Mouse (Mus musculus) MEL (cell line): ENCODE data around the gene Znrf3.

Experiments used
- BHLHE40 ChIP-seq: IDR thresholded peaks from 2 replicates; pipeline ENCODE4 v1.6.1; 2012; ENCODE audit warnings: low read depth, mild to moderate bottlenecking, inconsistent platforms, low read length, improper control_type of control experiment, borderline replicate concordance
- CTCF ChIP-seq, 3 experiments: IDR thresholded peaks in 2 of 3; conservative IDR thresholded peaks in 1 of 3; 2 replicates each; pipeline ENCODE4 v1.5.1; 2011 to 2012; ENCODE audit warnings: low read length in 3 of 3, low read depth in 2 of 3, mild to moderate bottlenecking in 2 of 3, improper control_type of control experiment in 1 of 3, inconsistent platforms in 1 of 3, mixed read lengths in 1 of 3, moderate library complexity in 1 of 3; ENCODE audit not compliant: control insufficient read depth in 1 of 3, insufficient read depth in 1 of 3, poor library complexity in 1 of 3, severe bottlenecking in 1 of 3
- EP300 ChIP-seq, 2 experiments: IDR thresholded peaks; 2 replicates each; pipeline ENCODE4 v1.6.1; 2011; ENCODE audit warnings: improper control_type of control experiment in 2 of 2, low read length in 2 of 2, low read depth in 1 of 2, mild to moderate bottlenecking in 1 of 2
- GATA1 ChIP-seq: IDR thresholded peaks from 2 replicates; pipeline ENCODE4 v1.6.1; 2011; ENCODE audit warnings: low read depth, low read length, improper control_type of control experiment
- HCFC1 ChIP-seq: IDR thresholded peaks from 2 replicates; pipeline ENCODE4 v1.6.1; 2012; ENCODE audit warnings: low read depth, mild to moderate bottlenecking, inconsistent platforms, low read length, improper control_type of control experiment, moderate library complexity
- NRF1 ChIP-seq: IDR thresholded peaks from 2 replicates; pipeline ENCODE4 v1.6.1; 2014; ENCODE audit warnings: low read depth, mild to moderate bottlenecking, inconsistent platforms, low read length, improper control_type of control experiment, moderate library complexity; ENCODE audit not compliant: poor library complexity, insufficient read depth, severe bottlenecking
- POLR2A ChIP-seq, 2 experiments: IDR thresholded peaks; 2 replicates each; pipeline ENCODE4 v1.6.1; 2011 to 2012; ENCODE audit warnings: low read length in 2 of 2, mild to moderate bottlenecking in 2 of 2, control low read depth in 1 of 2, improper control_type of control experiment in 1 of 2, low read depth in 1 of 2, moderate library complexity in 1 of 2; ENCODE audit not compliant: control insufficient read depth in 1 of 2, insufficient read depth in 1 of 2, poor library complexity in 1 of 2
- RAD21 ChIP-seq: IDR thresholded peaks from 2 replicates; pipeline ENCODE4 v1.6.1; 2011; ENCODE audit warnings: mild to moderate bottlenecking, low read depth, low read length, improper control_type of control experiment
- RCOR1 ChIP-seq: IDR thresholded peaks from 2 replicates; pipeline ENCODE4 v1.6.1; 2012; ENCODE audit warnings: low read depth, mild to moderate bottlenecking, inconsistent platforms, low read length, improper control_type of control experiment
- SIN3A ChIP-seq: IDR thresholded peaks from 2 replicates; pipeline ENCODE4 v1.6.1; 2012; ENCODE audit warnings: low read length, improper control_type of control experiment, inconsistent platforms
- TBP ChIP-seq: IDR thresholded peaks from 2 replicates; pipeline ENCODE4 v1.8.0; 2011; ENCODE audit warnings: low read depth, low read length, improper control_type of control experiment
- ZC3H11A ChIP-seq: IDR thresholded peaks from 2 replicates; pipeline ENCODE4 v1.6.1; 2012; ENCODE audit warnings: low read depth, mild to moderate bottlenecking, inconsistent platforms, low read length, improper control_type of control experiment

GRCm38 (mm10) chr11:5336852-5337251 is 107.8 kb downstream of the Znrf3 start:
- TF ChIP-seq POLR2A (IDR thresholded peaks at IDR 0.05; ENCODE audit: control insufficient read depth in 1 of 2, insufficient read depth in 1 of 2, low read depth in 1 of 2, low read length in 2 of 2, poor library complexity in 1 of 2), result no peak
- no peak for TF ChIP-seq RAD21
- TF ChIP-seq CTCF (IDR thresholded peaks at IDR 0.05 in 2 of 3, conservative IDR thresholded peaks at IDR 0.05 in 1 of 3; ENCODE audit: control insufficient read depth in 1 of 3, insufficient read depth in 1 of 3, low read depth in 2 of 3, low read length in 3 of 3, poor library complexity in 1 of 3, severe bottlenecking in 1 of 3), result no peak
- no peak for TF ChIP-seq EP300 (IDR thresholded peaks at IDR 0.05; ENCODE audit: low read depth in 1 of 2, low read length in 2 of 2)
- no peak for TF ChIP-seq TBP
- no peak for TF ChIP-seq RCOR1
- no peak for TF ChIP-seq NRF1
- no peak for TF ChIP-seq SIN3A
- no peak for TF ChIP-seq BHLHE40
- no peak for TF ChIP-seq ZC3H11A
- TF ChIP-seq HCFC1, result no peak
- TF ChIP-seq GATA1, result no peak
